Mouse (Mus musculus): ENCODE data around the gene Klhl6.

DNA sequence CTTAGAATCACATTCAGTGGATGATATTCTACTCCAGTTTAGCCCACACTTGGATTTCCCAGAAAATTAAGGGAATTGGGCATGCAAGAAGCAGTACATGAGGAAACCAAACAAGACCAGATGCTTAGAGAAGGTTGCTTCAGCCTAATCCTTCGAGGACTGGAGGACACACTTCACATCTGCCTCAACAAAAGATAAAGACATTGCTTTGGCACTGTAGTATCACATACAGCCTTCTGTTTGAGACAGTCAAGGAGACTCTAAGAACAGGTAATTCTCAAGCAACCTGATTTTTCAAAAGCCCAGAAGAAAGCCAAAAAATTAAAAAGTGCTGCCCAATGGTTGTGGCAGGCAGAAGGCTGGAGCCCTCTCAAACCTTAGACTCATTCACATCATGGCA, 16.4 kb downstream of the Klhl6 start:
- no peak for TF ChIP-seq CTCF (IDR thresholded peaks at IDR 0.05; ENCODE audit: borderline replicate concordance, extremely low read depth, insufficient read depth, insufficient read length)
- no peak for TF ChIP-seq POLR2A (IDR thresholded peaks at IDR 0.05; ENCODE audit: borderline replicate concordance, extremely low read depth, insufficient read depth, insufficient read length, poor library complexity, severe bottlenecking)
